Mouse (Mus musculus) ovary, postnatal 36 days (tissue): ENCODE data around the gene Olfr131.
"Not testable (repeated sequence)": the region's sequence is repeated elsewhere in the genome, so short reads cannot be mapped to it uniquely, and the experiment has no call there.

Experiments used
- DNase-seq: peaks from one replicate; pipeline ENCODE4 v3.0.0; 2022; ENCODE audit warnings: low spot score, mixed read lengths

The Olfr131 gene

DNA sequence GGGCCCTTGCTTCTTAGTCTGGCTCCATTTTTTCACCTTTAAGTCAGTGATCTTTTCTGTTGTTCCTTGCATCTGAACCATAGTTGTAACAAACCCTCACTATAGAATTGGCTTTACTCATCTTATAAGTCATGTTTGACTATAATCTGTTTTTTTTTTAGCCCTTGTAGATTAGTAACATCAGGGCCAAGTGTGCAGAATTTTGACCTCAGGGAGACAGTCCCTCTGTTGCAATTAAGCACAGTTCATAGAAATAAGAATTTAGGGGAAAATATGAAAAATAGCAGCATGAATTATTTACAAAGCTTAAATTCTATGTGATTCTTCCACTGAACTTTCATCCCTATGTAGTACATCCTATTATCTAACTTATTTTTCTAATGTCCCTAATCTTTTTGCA is at the start of gene Olfr131:
Olfr131 (minus strand) TSS at position 101 of the 400 bp plus-strand sequence.
- no peak for DNase-seq

DNA sequence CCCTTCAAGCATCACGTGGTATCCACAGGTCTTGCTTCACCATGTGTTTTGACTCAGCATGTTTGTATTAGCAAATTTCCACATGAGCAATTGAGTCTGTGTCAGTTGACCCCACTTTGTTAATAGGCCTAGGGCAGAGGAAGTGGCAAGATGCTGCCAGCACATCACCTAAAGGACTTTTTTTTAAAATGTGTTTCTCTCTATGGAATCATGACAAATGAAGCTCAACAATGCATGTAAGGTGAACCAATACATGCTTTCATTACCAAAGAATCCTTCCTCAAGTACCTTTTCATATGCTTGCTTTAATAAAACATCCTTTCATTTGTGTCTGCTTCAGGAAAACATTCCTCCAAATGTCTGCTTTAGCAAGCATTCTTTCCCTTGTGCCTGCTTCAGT is 45.9 kb upstream of the Olfr131 start, which contains the start of gene Olfr132:
Olfr132 (minus strand) TSS at position 101 of the 400 bp plus-strand sequence.
- DNase-seq: no peak

DNA sequence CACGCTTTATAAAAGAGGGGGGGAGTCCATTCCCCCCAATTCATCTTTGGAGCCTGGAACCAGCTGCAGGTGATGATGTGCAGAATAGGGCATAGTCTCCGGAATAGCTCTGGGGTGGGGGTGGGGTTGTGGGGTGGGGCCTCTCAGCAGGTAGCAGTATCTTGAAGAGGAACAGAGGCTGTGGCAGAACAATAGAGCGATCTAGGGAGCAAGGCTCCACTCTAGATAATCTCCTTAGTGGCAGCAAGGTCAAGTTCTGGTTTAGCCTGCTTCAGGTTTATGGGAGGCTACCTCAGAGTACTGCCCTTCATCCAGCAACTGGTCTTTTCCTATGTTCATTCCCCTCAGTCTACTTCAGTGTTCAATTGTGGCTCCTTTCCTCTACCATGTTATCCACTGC is 36.9 kb upstream of the Olfr131 start:
- not testable (repeated sequence) for DNase-seq

DNA sequence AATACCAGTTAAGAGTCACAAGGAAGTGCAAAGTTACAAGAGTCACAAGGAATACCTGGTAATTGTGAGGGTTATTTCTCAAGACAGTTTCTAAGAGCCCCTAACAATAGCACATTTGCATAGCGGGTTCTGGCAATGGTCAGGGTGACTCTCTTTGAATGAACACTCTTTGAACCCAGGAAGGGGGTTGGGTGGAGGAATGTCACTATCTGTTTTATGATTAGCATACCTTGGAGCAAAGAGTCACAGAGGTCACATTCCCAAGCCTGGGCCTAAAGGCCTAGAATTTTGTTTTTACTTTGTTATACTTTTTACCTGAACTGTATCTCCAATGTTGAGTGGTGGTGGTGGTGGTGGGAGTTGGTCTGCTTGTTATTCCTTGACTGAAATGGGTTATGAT is 35.7 kb upstream of the Olfr131 start:
- not testable (repeated sequence) for DNase-seq

DNA sequence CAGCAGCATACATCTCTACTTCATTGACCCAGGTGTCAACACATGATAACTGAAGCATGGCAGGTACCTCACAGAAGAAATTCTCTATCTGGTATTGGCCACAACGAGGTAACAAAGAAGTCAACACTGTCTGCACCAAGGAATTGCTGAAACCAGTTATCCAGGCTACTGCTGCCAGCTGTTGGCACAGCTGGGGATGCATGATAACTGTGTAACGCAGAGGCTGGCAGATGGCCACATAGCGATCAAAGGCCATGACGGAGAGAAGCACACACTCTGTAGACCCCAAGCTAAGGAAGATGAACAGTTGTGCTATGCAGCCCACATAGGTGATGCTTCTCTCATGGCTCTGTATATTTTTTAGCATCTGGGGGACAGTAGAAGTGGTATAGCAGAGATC is 6.1 kb downstream of the Olfr131 start:
- DNase-seq: no peak

DNA sequence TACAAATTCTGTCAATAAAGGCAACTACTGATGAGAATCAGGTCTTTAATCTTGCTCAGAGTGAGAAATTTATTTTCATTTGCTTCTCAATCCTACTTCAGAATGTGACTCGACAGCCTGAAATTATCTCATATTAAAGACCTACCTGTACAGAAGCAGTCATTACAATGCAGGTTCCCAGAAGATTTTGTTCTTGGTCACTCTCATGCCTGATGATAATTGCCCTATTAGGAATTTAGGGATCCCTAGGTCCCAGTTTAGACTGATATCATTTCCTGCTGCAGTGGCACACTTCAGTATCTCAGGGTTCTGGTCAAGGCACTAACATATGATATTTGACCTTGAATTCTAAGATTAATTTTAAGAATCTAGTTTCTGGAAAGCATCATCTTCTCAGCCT is 24.9 kb downstream of the Olfr131 start, which contains the start of gene Olfr130:
Olfr130 (plus strand) TSS at position 301 of the 400 bp plus-strand sequence.
- DNase-seq: no peak

DNA sequence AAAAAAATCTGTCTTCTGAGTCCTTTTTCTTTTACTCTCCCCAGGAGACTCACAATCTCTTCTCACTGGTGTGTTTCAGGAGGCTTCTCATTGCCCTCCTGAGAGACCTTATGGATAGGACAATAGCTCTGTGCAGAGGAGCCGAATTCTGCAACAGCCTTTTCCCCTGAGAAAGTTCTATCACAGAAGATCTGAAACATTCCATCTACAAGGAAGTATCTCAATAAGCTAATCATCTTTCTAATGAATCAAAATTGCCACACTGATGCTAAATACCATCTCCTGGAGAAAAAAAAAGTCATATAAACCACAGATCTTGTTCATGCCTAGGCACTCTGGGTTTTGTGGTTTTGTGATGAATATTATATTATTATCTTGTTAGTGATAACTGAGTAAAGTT is 28.5 kb downstream of the Olfr131 start, which contains the start of gene Olfr129:
Olfr129 (minus strand) TSS at position 101 of the 400 bp plus-strand sequence.
- no peak for DNase-seq
